ENCODE assay signal across 12 mouse cellular contexts in genomic region chr14:79031230-79031740, GRCm38 (mm10).
"Had no signal": no experiment of that assay in that cellular context is flagged by ENCODE, and none has a peak within 500 bp of the region (broad histone marks: within the 10 kb centered on the region; RNA-seq: fewer than 3 reads in every experiment).

No protein-coding gene starts in this region.

- H3K4me3 ChIP-seq: left cerebral cortex, adult 2 months; limb, embryonic 15.5 days; liver, embryonic 12.5 days; midbrain, embryonic 10.5 days; neural tube, embryonic 13.5 days; stomach, embryonic 15.5 days had no signal

- ATAC-seq: liver, embryonic 12.5 days; midbrain, embryonic 16.5 days had no signal

- H3K36me3 ChIP-seq: limb, embryonic 15.5 days; midbrain, embryonic 10.5 days; stomach, embryonic 15.5 days had no signal

- H3K9me3 ChIP-seq: limb, embryonic 15.5 days; liver, embryonic 12.5 days; midbrain, embryonic 10.5 days; neural tube, embryonic 13.5 days; stomach, embryonic 15.5 days had no signal

- DNase-seq: kidney, adult 18-20 months; lung, embryonic 14.5 days; lung, postnatal 10 days; lung, postnatal 4 days; right cerebral cortex, postnatal 14 days had no signal

- H3K4me2 ChIP-seq: limb, embryonic 15.5 days; liver, embryonic 12.5 days; lung, embryonic 14.5 days; neural tube, embryonic 13.5 days; stomach, embryonic 15.5 days had no signal

- H3K27me3 ChIP-seq: limb, embryonic 15.5 days; liver, embryonic 12.5 days; neural tube, embryonic 13.5 days; stomach, embryonic 15.5 days had no signal

- H3K27ac ChIP-seq: left cerebral cortex, adult 2 months; limb, embryonic 15.5 days; liver, embryonic 12.5 days; midbrain, embryonic 10.5 days; neural tube, embryonic 13.5 days; stomach, embryonic 15.5 days had no signal

- H3K9ac ChIP-seq: limb, embryonic 15.5 days; liver, embryonic 12.5 days; lung, embryonic 14.5 days; neural tube, embryonic 13.5 days; stomach, embryonic 15.5 days had no signal
